ENCODE assay signal across 13 mouse cellular contexts in genomic region chr2:30147466-30147865, GRCm38 (mm10). TPM values are rescaled to one million over a fixed set of nuclear protein-coding genes. Genes with fewer than 3 reads are reported as not detected.
DNase-seq lines count a peak whose midpoint lies in the region; TF ChIP-seq lines count a peak whose summit lies in the region.
"Had no signal": no experiment of that assay in that cellular context is flagged by ENCODE, and none has a peak within 500 bp of the region (broad histone marks: within the 10 kb centered on the region; RNA-seq: fewer than 3 reads in every experiment).

No protein-coding gene starts in this region.

- H3K9me3 ChIP-seq in heart, embryonic 10.5 days: no peaks in the 10 kb centered on the region
- H3K9me3 ChIP-seq: hindbrain, embryonic 15.5 days; limb, embryonic 13.5 days; midbrain, embryonic 12.5 days; neural tube, embryonic 12.5 days had no signal

- H3K27me3 ChIP-seq in heart, embryonic 10.5 days (ENCODE audit: insufficient read depth, poor library complexity, severe bottlenecking): no peaks in the 10 kb centered on the region
- H3K27me3 ChIP-seq: hindbrain, embryonic 15.5 days; limb, embryonic 13.5 days; midbrain, embryonic 12.5 days; neural tube, embryonic 12.5 days had no signal

- TF ChIP-seq CTCF in left cerebral cortex, adult 2 months (IDR thresholded peaks at IDR 0.05): no peak

- no peaks in the 10 kb centered on the region for H3K4me1 ChIP-seq in heart, embryonic 10.5 days
- H3K4me1 ChIP-seq: hindbrain, embryonic 15.5 days; limb, embryonic 13.5 days; midbrain, embryonic 12.5 days; neural tube, embryonic 12.5 days had no signal

- H3K27ac ChIP-seq in heart, embryonic 10.5 days: no peak overlapping the region
- H3K27ac ChIP-seq in left cerebral cortex, adult 2 months: no peak overlapping the region
- H3K27ac ChIP-seq: hindbrain, embryonic 15.5 days; limb, embryonic 13.5 days; midbrain, embryonic 12.5 days; neural tube, embryonic 12.5 days had no signal

- no peak overlapping the region for H3K4me3 ChIP-seq in heart, embryonic 10.5 days
- no peak overlapping the region for H3K4me3 ChIP-seq in left cerebral cortex, adult 2 months
- H3K4me3 ChIP-seq: hindbrain, embryonic 15.5 days; limb, embryonic 13.5 days; midbrain, embryonic 12.5 days; neural tube, embryonic 12.5 days had no signal

- peaks cover 90% of the 10 kb centered on the region for H3K36me3 ChIP-seq in heart, embryonic 10.5 days

- 91% methylated on average over 4 of the region's 4 CpGs for WGBS in heart, embryonic 10.5 days

- DNase-seq in heart, adult 11 months: peak; percentile 96
- no peak for DNase-seq in heart, embryonic 10.5 days (ENCODE audit: low spot score)
- DNase-seq in urinary bladder, postnatal 25 days (ENCODE audit: low spot score): peak; percentile 32
- DNase-seq in urinary bladder, postnatal 10 days (ENCODE audit: low spot score): no peak
- DNase-seq in kidney, postnatal 14 days: peak; percentile 92
- DNase-seq in lung, postnatal 4 days: peak; percentile 73 to 90
- DNase-seq in left cerebral cortex, adult 2 months (ENCODE audit: extremely low spot score in 1 of 2, low spot score in 2 of 2): no peak
- DNase-seq in testis, postnatal 14 days (ENCODE audit: low spot score): no peak
- DNase-seq: right cerebral cortex, postnatal 4 days had no signal

- intact Hi-C loops in left cerebral cortex, adult 2 months (cut with DNase I): no loop called here

RNA-seq across cellular contexts. Expression of gene Tbc1d13, which starts 13.9 kb away (rescaled TPM):
- polyA plus RNA-seq in heart, embryonic 10.5 days (2016; fragmentation: Nextera tagmentation; extraction: Ambion mirVana): 3.9 and 6.8 TPM in 2 replicates
- total RNA-seq in left cerebral cortex, adult 2 months (2021): 10 to 100 TPM; 49.6 to 53.3 TPM

RNA-seq across cellular contexts. Expression of gene Zer1, which starts 23.1 kb away (rescaled TPM):
- 5.9 and 7.2 TPM in 2 replicates for polyA plus RNA-seq in heart, embryonic 10.5 days (2016; fragmentation: Nextera tagmentation; extraction: Ambion mirVana)
- 100 to 1,000 TPM; 163 to 171 TPM for total RNA-seq in left cerebral cortex, adult 2 months (2021)

RNA-seq across cellular contexts. Expression of gene Endog, which starts 23.8 kb away (rescaled TPM):
- polyA plus RNA-seq in heart, embryonic 10.5 days (2016; fragmentation: Nextera tagmentation; extraction: Ambion mirVana): 31.3 and 32.5 TPM in 2 replicates
- 10 to 100 TPM; 20.9 to 21.4 TPM for total RNA-seq in left cerebral cortex, adult 2 months (2021)

RNA-seq across cellular contexts. Expression of gene Spout1, which starts 30.8 kb away (rescaled TPM):
- polyA plus RNA-seq in heart, embryonic 10.5 days (2016; fragmentation: Nextera tagmentation; extraction: Ambion mirVana): 52.1 and 72.0 TPM in 2 replicates
- total RNA-seq in left cerebral cortex, adult 2 months (2021): 10 to 100 TPM; 36.6 to 38.4 TPM

RNA-seq across cellular contexts. Expression of gene Zdhhc12, which starts 54.0 kb away (rescaled TPM):
- 65.5 and 66.2 TPM in 2 replicates for polyA plus RNA-seq in heart, embryonic 10.5 days (2016; fragmentation: Nextera tagmentation; extraction: Ambion mirVana)
- total RNA-seq in left cerebral cortex, adult 2 months (2021): 1 to 10 TPM; 5.4 to 7.0 TPM

Comparison
In these comparisons a context has a peak if more than half of its experiments do, and no peak if none do; other contexts are left out.
1. DNase-seq: peak in heart, adult 11 months (single experiment), urinary bladder, postnatal 25 days (single experiment), kidney, postnatal 14 days (single experiment) and lung, postnatal 4 days (2 of 2); none in heart, embryonic 10.5 days (single experiment), urinary bladder, postnatal 10 days (single experiment), left cerebral cortex, adult 2 months (0 of 2) and testis, postnatal 14 days (single experiment).